Mouse (Mus musculus): ENCODE measurements around the gene Tmem159. TPM values are rescaled to one million over a fixed set of nuclear protein-coding genes. Genes with fewer than 3 reads are reported as not detected.

The Tmem159 gene
- polyA plus RNA-seq, 1 experiment from 2014 or later = 3.7 TPM

- 0 out of 2 replicates have a peak, but pooled peaks cover 3% of the 10 kb centered on the region for H3K4me1 ChIP-seq (ENCODE audit: insufficient read depth)
- H3K4me3 ChIP-seq (ENCODE audit: low read depth, low read length) = no peak within 1 kb of the TSS
- no peak for ATAC-seq
- no peak for DNase-seq
- H3K36me3 ChIP-seq (replicated peaks; ENCODE audit: insufficient read depth, low read length) = no peaks in the 10 kb centered on the region
- H3K9ac ChIP-seq (replicated peaks) = no peak within 1 kb of the TSS
- 64% methylated on average over 9 of the region's 9 CpGs for WGBS (ENCODE audit: insufficient replicate concordance)
- H3K4me2 ChIP-seq (ENCODE audit: low read depth, low read length) = no peak within 1 kb of the TSS
- H3K9me3 ChIP-seq (ENCODE audit: low read length) = no peaks in the 10 kb centered on the region
- H3K27me3 ChIP-seq (ENCODE audit: insufficient read depth, low read length) = no peaks in the 10 kb centered on the region
- TF ChIP-seq CTCF (IDR thresholded peaks at IDR 0.05; ENCODE audit: low read depth) (no peak), EP300 (IDR thresholded peaks at IDR 0.05; ENCODE audit: low read depth) (no peak)
- no peak within 1 kb of the TSS for H3K27ac ChIP-seq (ENCODE audit: low read depth)
These were observed 43.0 kb downstream of the Tmem159 start, which contains the start of gene Zp2 for GRCm38 (mm10) chr7:120145191-120145590. Gene Zp2, minus strand, starts transcription at chr7:120145291.

- Histone ChIP-seq H3K27me3 (ENCODE audit: insufficient read depth, low read length) (no peaks in the 10 kb centered on the region), H3K9ac (replicated peaks) (no peak overlapping the region), H3K27ac (ENCODE audit: low read depth) (peak overlapping the region; percentile 67), H3K36me3 (replicated peaks; ENCODE audit: insufficient read depth, low read length) (no peaks in the 10 kb centered on the region), H3K4me1 (ENCODE audit: insufficient read depth) (0 out of 2 replicates have a peak, but pooled peaks cover 3% of the 10 kb centered on the region), H3K4me2 (ENCODE audit: low read depth, low read length) (no peak overlapping the region), H3K9me3 (ENCODE audit: low read length) (no peaks in the 10 kb centered on the region), H3K4me3 (ENCODE audit: low read depth, low read length) (no peak overlapping the region)
- peak; percentile 85 for ATAC-seq
- DNase-seq = peak; percentile 24
- WGBS (ENCODE audit: insufficient replicate concordance) = 26% methylated on average over 3 of the region's 3 CpGs
- TF ChIP-seq CTCF (IDR thresholded peaks at IDR 0.05; ENCODE audit: low read depth) = no peak
These were observed 48.1 kb downstream of the Tmem159 start for GRCm38 (mm10) chr7:120150257-120150656.

GRCm38 (mm10) chr7:120150898-120151297 is 48.7 kb downstream of the Tmem159 start:
- Histone ChIP-seq H3K4me3 (ENCODE audit: low read depth, low read length) (no peak overlapping the region), H3K27ac (ENCODE audit: low read depth) (peak overlapping the region; percentile 67; the same call in 1 of the 2 replicates), H3K27me3 (ENCODE audit: insufficient read depth, low read length) (no peaks in the 10 kb centered on the region), H3K9ac (replicated peaks) (no peak overlapping the region), H3K4me2 (ENCODE audit: low read depth, low read length) (no peak overlapping the region), H3K9me3 (ENCODE audit: low read length) (no peaks in the 10 kb centered on the region), H3K4me1 (ENCODE audit: insufficient read depth) (0 out of 2 replicates have a peak, but pooled peaks cover 3% of the 10 kb centered on the region), H3K36me3 (replicated peaks; ENCODE audit: insufficient read depth, low read length) (no peaks in the 10 kb centered on the region)
- DNase-seq (no peak), ATAC-seq (peak; percentile 64; the same call in 1 of the 2 replicates)
- TF ChIP-seq EP300 (IDR thresholded peaks at IDR 0.05; ENCODE audit: low read depth) (no peak), CTCF (IDR thresholded peaks at IDR 0.05; ENCODE audit: low read depth) (no peak)
- 66% methylated on average over 2 of the region's 2 CpGs for WGBS (ENCODE audit: insufficient replicate concordance)

- WGBS (ENCODE audit: insufficient replicate concordance) = 52% methylated on average over 2 of the region's 2 CpGs
These were observed 54.8 kb downstream of the Tmem159 start for GRCm38 (mm10) chr7:120156841-120157409.

GRCm38 (mm10) chr7:120157575-120158061 is 55.5 kb downstream of the Tmem159 start:
- H3K27me3 ChIP-seq (ENCODE audit: insufficient read depth, low read length) = no peaks in the 10 kb centered on the region
- DNase-seq (no peak), ATAC-seq (no peak)
- no peak overlapping the region for H3K4me3 ChIP-seq (ENCODE audit: low read depth, low read length)
- H3K36me3 ChIP-seq (replicated peaks; ENCODE audit: insufficient read depth, low read length) = no peaks in the 10 kb centered on the region
- H3K9me3 ChIP-seq (ENCODE audit: low read length) = no peaks in the 10 kb centered on the region
- no peaks in the 10 kb centered on the region for H3K4me1 ChIP-seq (ENCODE audit: insufficient read depth)
- no peak overlapping the region for H3K4me2 ChIP-seq (ENCODE audit: low read depth, low read length)
- H3K27ac ChIP-seq (ENCODE audit: low read depth) = no peak overlapping the region
- H3K9ac ChIP-seq (replicated peaks) = no peak overlapping the region
- TF ChIP-seq EP300 (IDR thresholded peaks at IDR 0.05; ENCODE audit: low read depth) (no peak), CTCF (IDR thresholded peaks at IDR 0.05; ENCODE audit: low read depth) (no peak)
- 70% methylated on average over 5 of the region's 5 CpGs for WGBS (ENCODE audit: insufficient replicate concordance)

More at GRCm38 (mm10) chr7:120156841-120157409, 54.8 kb downstream of the Tmem159 start:
- Histone ChIP-seq H3K4me3 (ENCODE audit: low read depth, low read length) (no peak overlapping the region), H3K27me3 (ENCODE audit: insufficient read depth, low read length) (no peaks in the 10 kb centered on the region), H3K36me3 (replicated peaks; ENCODE audit: insufficient read depth, low read length) (no peaks in the 10 kb centered on the region), H3K4me2 (ENCODE audit: low read depth, low read length) (no peak overlapping the region), H3K9me3 (ENCODE audit: low read length) (no peaks in the 10 kb centered on the region), H3K27ac (ENCODE audit: low read depth) (no peak overlapping the region), H3K9ac (replicated peaks) (no peak overlapping the region), H3K4me1 (ENCODE audit: insufficient read depth) (no peaks in the 10 kb centered on the region)
- ATAC-seq (no peak), DNase-seq (no peak)
- no peak for TF ChIP-seq CTCF (IDR thresholded peaks at IDR 0.05; ENCODE audit: low read depth)

- no peak for ATAC-seq
- no peak for DNase-seq
- Histone ChIP-seq H3K4me1 (ENCODE audit: insufficient read depth) (no peaks in the 10 kb centered on the region), H3K27me3 (ENCODE audit: insufficient read depth, low read length) (no peaks in the 10 kb centered on the region), H3K36me3 (replicated peaks; ENCODE audit: insufficient read depth, low read length) (no peaks in the 10 kb centered on the region), H3K9me3 (ENCODE audit: low read length) (no peaks in the 10 kb centered on the region), H3K4me3 (ENCODE audit: low read depth, low read length) (no peak overlapping the region), H3K9ac (replicated peaks) (no peak overlapping the region), H3K4me2 (ENCODE audit: low read depth, low read length) (no peak overlapping the region), H3K27ac (ENCODE audit: low read depth) (no peak overlapping the region)
- TF ChIP-seq EP300 (IDR thresholded peaks at IDR 0.05; ENCODE audit: low read depth) = no peak
- TF ChIP-seq CTCF (IDR thresholded peaks at IDR 0.05; ENCODE audit: low read depth) = no peak
- 45% methylated on average over 4 of the region's 4 CpGs for WGBS (ENCODE audit: insufficient replicate concordance)
These were observed 56.0 kb downstream of the Tmem159 start for GRCm38 (mm10) chr7:120158121-120158613.

Data from liver, postnatal 0 days (tissue).